Mouse (Mus musculus) heart, adult 2 months (tissue): ENCODE measurements around the gene Rpl9-ps6.

Source experiments
- CTCF ChIP-seq: fragments of 200-600 bp; IDR thresholded peaks from 2 replicates; pipeline ENCODE4 v1.8.1; 2022; ENCODE audit warnings: antibody characterized with exemption, mild to moderate bottlenecking, moderate library complexity
- EP300 ChIP-seq: fragments of 200-500 bp; IDR thresholded peaks from 2 replicates; pipeline ENCODE4 v1.6.1; 2011; ENCODE audit warnings: low read depth, low read length, control low read depth; ENCODE audit not compliant: insufficient read depth
- POLR2A ChIP-seq: fragments of 200-500 bp; IDR thresholded peaks from 2 replicates; pipeline ENCODE4 v1.6.1; 2011; ENCODE audit warnings: mild to moderate bottlenecking, low read depth, low read length, control low read depth; ENCODE audit not compliant: insufficient read depth

- TF ChIP-seq CTCF: no peak
- no peak for TF ChIP-seq EP300
- TF ChIP-seq POLR2A: no peak
These were observed 3.3 kb downstream of the Rpl9-ps6 start for GRCm38 (mm10) chr19:32463037-32463436.
